Mouse (Mus musculus) stomach, postnatal 0 days (tissue): ENCODE results near the gene Mrpl48.
A peak's percentile ranks its signal among the peaks of the same experiment; 100 is the strongest.

Experiments used
- CTCF ChIP-seq: IDR thresholded peaks from 2 replicates; pipeline ENCODE4 v1.5.1; 2016; ENCODE audit warnings: antibody characterized with exemption, low read depth, mild to moderate bottlenecking, moderate library complexity
- EP300 ChIP-seq: optimal IDR thresholded peaks from 2 replicates; pipeline ENCODE3; 2016; ENCODE audit warnings: antibody characterized with exemption

DNA sequence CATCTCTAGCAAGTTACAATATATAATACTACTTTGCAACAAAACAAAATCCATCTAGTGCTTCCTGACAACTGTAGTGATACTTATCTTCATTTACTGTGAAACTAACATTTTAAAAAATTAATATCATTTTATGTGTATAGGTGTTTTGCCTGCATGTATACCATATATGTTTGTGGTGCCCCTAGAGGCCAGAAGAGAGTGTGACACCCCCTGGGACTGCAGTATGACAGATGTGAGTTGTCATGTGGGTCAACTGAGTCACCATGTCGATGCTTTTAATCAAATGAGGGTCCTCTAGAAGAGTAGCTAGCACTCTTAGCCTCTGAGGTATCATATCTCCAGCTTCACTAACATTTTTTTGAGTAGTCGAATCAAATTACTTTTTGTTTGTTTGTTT, 14.2 kb upstream of the Mrpl48 start:
- TF ChIP-seq CTCF (peak; percentile 52), EP300 (no peak)
